Mouse (Mus musculus): ENCODE data around the gene Kcnn3.
A peak's percentile ranks its signal among the peaks of the same experiment; 100 is the strongest.

Kcnn3 gene

DNA sequence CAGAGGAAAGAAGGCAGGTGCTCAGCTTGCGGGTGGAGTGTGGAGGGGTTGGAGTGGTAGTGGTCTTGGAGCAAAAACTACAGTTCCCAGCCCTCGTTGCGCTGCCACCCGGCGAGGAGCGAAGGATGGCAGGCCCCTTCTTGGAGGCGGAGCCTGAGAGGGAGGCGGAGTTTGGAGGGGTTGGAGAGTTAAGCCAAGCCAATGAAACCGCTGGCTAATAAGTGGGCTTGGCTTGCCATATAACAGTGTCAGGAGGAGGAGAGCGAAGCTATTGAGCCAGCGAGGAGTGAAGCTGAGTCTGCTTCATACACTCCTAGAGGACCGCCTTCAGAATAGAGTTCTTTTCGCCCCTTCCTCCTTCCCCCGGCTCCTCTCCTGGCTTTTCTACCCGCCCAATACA lies at the start of gene Kcnn3:
Gene Kcnn3, plus strand, starts transcription at position 271 of the 400 bp plus-strand sequence.
- DNase-seq: peak; percentile 93

DNA sequence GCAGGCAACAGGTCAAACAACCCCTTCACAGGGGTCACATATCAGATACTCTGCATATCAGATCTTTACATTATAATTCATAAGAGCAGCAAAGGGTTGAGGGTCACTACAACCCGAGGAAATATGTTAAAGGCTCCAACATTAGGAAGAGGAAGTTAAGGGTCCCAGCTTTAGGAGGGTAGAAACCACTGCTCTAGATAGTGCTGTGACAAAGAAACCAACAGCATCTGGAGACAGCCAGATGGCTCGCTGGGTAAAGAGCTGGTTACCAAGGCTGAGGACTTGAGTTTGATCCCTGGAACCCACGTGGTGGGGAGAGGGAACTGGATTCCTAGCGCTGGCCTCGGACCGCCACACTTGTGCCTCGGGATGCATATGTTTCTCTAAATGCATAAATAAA lies 47.7 kb upstream of the Kcnn3 start:
- no peak for DNase-seq

DNA sequence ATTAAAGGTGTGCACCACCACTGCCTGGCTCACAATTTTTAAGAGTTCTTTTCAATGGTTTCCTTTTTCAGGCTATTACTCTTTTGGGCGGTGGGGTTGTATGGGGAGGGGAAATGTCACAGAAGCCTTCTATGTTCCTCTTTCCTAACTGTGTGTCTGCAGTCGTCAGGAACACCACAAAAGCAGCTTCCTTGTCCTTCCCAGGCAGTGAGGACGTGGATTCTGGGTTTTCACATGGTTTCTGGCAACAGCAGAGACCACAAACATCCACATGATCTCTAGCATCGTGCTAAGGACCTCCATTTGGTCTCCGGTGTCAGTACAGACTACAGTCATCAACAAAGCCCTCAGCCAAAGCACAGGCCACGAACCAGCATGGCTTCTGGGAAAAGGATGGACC lies 46.1 kb upstream of the Kcnn3 start:
- DNase-seq: no peak

DNA sequence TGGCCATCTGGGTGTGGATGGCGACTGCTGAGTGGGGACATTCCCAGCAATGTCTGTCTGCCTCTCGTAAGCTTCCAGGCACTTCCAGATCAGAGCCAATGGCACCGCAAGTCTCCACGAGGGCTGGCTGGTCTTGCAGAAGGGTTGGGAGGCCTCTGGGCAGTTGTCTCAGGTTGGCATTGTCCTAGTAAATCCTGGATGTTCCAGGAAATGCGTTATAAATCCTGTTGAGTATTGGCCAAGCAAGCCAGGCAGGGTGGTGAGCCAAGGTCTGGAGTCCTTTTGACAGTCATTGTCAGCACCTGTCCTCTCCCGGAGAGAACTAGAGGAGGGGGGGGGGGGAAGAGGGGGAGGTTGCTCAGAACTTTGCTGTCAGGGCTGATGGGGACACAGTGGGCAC lies 40.9 kb upstream of the Kcnn3 start:
- DNase-seq: no peak

- DNase-seq: no peak
Measured at GRCm38 (mm10) chr3:89481488-89481887, 38.5 kb upstream of the Kcnn3 start.

GRCm38 (mm10) chr3:89482249-89482648 lies 37.7 kb upstream of the Kcnn3 start:
- DNase-seq: no peak

GRCm38 (mm10) chr3:89484766-89485524 lies 35.0 kb upstream of the Kcnn3 start:
- peak; percentile 42 for DNase-seq

- no peak for DNase-seq
Measured at GRCm38 (mm10) chr3:89486111-89486510, 33.9 kb upstream of the Kcnn3 start.

- DNase-seq: no peak
Measured at GRCm38 (mm10) chr3:89486916-89487702, 32.9 kb upstream of the Kcnn3 start.

DNA sequence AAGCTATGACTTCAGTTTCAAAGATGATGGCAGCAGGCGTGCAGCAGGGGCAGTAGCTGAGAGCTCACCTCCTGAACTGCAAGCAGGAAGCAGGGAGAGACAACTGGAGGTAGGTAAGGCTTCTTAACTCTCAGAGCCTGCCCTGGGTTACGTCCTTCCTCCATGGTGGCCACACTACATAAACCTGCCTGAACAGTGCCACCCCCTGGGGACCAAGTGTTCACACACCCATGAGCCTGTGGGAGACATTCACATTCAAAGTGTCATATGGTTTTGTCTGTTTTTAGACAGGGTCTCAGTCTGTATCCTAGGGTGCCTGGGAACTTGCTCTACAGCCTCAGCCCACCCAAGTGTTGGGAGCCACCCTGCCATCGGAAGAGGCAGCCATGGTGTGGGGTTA lies 29.2 kb upstream of the Kcnn3 start:
- no peak for DNase-seq

DNA sequence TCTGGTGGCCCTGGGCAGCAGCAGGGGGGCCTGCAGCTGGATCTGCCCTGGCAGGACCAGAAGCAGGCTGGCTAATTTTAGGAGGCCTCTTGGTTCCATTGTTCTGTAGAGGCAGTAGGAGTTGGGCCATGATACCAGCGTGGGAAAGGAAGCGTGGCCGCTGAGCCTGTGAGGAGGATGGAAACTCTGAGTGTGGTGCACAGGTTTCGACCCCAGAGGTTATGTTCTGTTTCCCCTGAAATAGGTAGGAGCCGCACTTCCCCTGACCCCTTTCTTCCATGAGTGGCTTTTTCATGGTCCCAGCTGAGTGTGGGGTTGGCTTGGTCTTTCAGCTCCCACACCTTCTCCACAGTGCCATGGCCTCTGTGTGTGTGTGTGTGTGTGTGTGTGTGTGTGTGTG lies 28.4 kb upstream of the Kcnn3 start:
- no peak for DNase-seq

DNA sequence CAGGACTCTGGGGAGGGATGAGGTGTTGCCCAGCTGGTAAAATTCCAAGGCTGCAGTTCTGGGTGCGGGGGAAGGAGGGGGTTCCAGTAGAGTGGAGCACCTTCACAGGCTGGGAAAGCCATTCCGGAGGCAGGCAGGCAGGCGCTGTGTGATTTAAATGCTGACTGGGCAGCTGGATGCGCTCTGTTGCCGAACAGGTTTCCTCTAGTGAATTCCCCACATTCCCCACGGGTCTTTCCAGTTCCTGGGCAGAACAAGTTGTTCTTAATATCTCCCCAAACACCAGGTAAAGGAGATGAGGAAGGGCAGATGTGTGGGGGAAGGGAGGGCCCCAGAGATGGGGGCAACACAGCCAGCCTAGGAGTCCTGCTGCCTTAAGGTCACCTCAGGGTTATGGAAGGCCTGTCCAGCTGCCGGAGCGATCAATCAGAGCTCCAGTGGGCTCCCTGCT lies 27.2 kb upstream of the Kcnn3 start:
- DNase-seq: no peak

- no peak for DNase-seq
Measured at GRCm38 (mm10) chr3:89494630-89495029, 25.3 kb upstream of the Kcnn3 start.

DNA sequence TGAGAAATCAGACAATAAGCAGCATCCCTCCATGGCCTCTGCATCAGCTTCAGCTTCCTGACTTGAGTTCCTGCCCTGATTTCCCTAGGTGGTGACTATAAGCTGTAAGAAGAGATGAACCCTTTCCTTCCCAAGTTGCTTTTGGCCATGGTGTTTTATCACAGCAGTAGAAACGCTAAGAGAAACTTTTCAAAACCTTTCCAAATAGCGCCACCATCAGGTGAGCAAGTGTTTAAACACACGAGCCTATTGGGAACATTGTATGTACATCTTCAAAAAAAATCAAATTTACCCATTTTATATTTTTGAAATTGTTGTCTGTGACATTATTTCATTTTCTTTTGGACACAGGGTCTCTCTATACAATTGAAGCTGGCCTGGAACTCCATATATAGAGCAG lies 23.6 kb upstream of the Kcnn3 start:
- no peak for DNase-seq

GRCm38 (mm10) chr3:89499696-89500095 lies 20.3 kb upstream of the Kcnn3 start:
- DNase-seq: no peak

DNA sequence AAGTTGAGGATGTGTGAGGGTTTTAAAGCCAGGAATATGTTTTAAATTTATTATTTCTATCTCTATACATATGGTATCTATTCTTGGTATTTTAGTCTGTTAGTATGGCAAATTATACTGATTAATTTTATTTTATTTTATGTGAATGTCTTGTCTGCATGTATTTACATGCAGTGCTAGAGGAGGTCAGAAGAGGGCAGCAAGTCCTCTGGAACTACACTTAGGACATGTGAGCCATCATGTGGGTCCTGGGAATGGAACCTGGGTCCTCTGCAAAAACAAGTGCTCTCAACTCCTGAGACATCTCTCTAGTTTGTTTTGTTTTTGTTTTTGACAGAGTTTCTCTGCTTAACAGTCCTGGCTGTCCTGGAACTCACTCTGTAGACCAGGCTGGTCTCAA lies 18.5 kb upstream of the Kcnn3 start:
- no peak for DNase-seq

- no peak for DNase-seq
Measured at GRCm38 (mm10) chr3:89502551-89502950, 17.4 kb upstream of the Kcnn3 start.

DNA sequence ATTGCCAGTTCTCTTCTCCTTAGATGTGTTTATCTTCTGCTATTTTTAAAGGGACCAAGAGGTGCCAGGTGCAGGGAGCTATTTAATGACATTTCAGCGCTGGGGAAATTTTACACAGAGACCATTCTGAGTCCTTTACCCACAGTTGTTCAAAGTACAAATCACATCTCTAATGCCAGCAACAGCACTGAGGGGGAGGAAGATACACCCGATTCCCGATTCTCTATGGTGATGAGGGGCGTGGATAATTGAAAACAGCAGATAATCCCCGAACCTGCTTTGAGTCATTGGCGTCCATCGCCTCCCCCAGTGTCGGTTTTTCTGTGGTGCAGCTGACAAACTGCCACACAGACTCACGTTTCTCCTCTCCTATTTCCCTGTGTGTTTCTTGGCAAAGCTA lies 11.9 kb upstream of the Kcnn3 start:
- DNase-seq: peak; percentile 78

DNA sequence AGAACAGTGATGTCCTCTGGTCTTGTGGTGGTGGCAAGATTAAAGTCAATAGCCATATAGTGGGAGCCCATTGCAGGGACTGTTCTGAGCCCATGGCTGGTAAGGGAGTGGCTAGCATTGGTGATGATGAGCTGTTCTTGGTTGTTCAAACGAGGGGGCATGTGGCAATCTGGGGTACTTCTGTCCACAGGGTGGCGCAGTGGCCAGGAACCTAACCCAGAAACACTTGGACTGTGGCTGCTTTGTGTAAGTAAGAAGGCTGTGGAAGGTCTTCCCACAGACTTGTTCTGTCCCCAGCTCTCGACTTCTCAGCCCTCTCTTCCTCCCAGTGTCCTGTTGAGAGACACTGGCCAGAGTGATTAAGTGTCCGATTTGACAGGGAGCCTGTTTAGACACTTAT lies 9.0 kb upstream of the Kcnn3 start:
- DNase-seq: peak; percentile 41

DNA sequence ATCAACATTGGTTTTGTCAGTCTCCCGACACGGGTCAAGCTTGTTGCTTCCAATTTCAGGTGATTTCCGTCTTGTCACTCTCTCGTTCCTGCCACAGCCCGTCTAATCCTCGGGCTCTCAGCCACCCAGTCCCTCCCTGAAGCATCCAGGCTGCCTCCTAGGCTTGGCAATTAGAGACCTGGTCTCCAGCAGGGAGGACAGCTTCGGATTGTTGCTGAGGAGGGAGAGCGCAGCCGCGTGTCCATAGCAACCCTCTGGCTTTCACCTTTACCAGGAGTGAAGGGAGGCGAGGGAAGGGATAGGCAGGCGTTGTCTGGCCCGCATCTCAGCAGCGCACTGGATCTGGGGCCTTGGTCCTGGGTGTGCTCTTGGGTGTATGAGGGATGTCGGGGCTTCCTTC lies 8.6 kb upstream of the Kcnn3 start:
- no peak for DNase-seq

- DNase-seq: no peak
Measured at GRCm38 (mm10) chr3:89512225-89512624, 7.7 kb upstream of the Kcnn3 start.

DNA sequence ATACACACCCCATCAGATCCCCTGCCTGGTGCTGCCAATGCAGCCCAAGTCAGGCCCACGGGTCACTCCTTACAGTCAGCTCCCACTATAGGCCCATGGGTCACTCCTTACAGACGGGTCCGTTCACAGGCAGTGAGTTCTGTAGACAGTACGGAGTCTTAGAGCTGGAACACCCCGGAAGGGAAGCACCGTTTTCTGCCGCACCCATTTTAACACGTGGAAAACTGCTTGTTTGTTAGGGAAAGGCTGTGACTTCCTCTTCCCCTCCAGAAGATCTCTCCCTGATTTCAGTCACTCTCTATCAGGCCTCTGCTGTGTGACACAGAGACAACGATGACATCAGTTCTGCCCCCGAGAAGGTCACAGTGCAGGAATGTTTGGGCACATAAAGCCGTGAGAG lies 4.5 kb upstream of the Kcnn3 start:
- DNase-seq: no peak

DNA sequence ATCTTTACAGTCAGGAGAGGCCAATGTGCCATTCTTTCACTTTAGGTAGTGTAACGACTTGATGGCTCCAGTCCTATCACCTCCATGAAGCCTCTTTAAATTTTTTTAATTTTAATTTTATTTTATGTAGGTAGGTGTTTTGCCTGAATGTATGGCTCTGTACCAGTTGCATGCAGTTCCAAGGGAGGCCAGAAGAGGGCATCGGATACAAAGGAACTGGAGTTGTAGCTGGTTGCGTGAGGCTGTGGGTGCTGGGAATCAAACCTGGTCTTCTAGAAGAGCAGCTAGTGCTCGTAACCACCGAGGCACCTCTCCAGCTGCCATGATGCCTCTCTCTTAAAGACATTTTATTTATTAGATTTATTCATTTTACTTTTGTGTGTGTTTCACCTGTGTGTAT lies 3.6 kb upstream of the Kcnn3 start:
- no peak for DNase-seq
